Mouse (Mus musculus) retina, postnatal 1 day (tissue): ENCODE measurements at regions not wholly inside any gene's neighbourhood (a gene's known extent, or its start where the extent isn't known, plus 50 kb on each side); places are given as distances from the start of the nearest gene placed in this dataset.

Experiments
- DNase-seq: peaks from one replicate; pipeline ENCODE4 v3.0.0-alpha.2; 2012

- DNase-seq = no peak
Measured at GRCm38 (mm10) chr7:70541881-70542665, 175.5 kb upstream of the Nr2f2 start.

- no peak for DNase-seq
Measured at GRCm38 (mm10) chr7:70539121-70539642, 172.6 kb upstream of the Nr2f2 start.

- no peak for DNase-seq
Measured at GRCm38 (mm10) chr7:70536046-70536445, 169.5 kb upstream of the Nr2f2 start.

GRCm38 (mm10) chr7:70533552-70533951 lies 167.0 kb upstream of the Nr2f2 start:
- no peak for DNase-seq

- no peak for DNase-seq
Measured at GRCm38 (mm10) chr7:70527921-70528320, 161.4 kb upstream of the Nr2f2 start.

GRCm38 (mm10) chr7:70525372-70525771 lies 158.8 kb upstream of the Nr2f2 start:
- DNase-seq = no peak

- no peak for DNase-seq
Measured at GRCm38 (mm10) chr7:70524744-70525143, 158.2 kb upstream of the Nr2f2 start.

GRCm38 (mm10) chr7:70524251-70524650 lies 157.7 kb upstream of the Nr2f2 start:
- DNase-seq = no peak

- no peak for DNase-seq
Measured at GRCm38 (mm10) chr7:70516741-70517140, 150.2 kb upstream of the Nr2f2 start.

GRCm38 (mm10) chr7:70515341-70515851 lies 148.9 kb upstream of the Nr2f2 start:
- no peak for DNase-seq

GRCm38 (mm10) chr7:70514666-70515065 lies 148.1 kb upstream of the Nr2f2 start:
- peak; percentile 17 for DNase-seq

GRCm38 (mm10) chr7:70512354-70512753 lies 145.8 kb upstream of the Nr2f2 start:
- no peak for DNase-seq

GRCm38 (mm10) chr7:70505671-70506181 lies 139.2 kb upstream of the Nr2f2 start:
- no peak for DNase-seq

- DNase-seq = no peak
Measured at GRCm38 (mm10) chr7:70501821-70502220, 135.3 kb upstream of the Nr2f2 start.

GRCm38 (mm10) chr7:70496541-70497154 lies 130.1 kb upstream of the Nr2f2 start:
- no peak for DNase-seq

- DNase-seq = no peak
Measured at GRCm38 (mm10) chr7:70484201-70484600, 117.7 kb upstream of the Nr2f2 start.

GRCm38 (mm10) chr7:70483536-70483935 lies 117.0 kb upstream of the Nr2f2 start:
- no peak for DNase-seq

- no peak for DNase-seq
Measured at GRCm38 (mm10) chr7:70481880-70482279, 115.3 kb upstream of the Nr2f2 start.

GRCm38 (mm10) chr7:70472786-70473185 lies 106.3 kb upstream of the Nr2f2 start:
- DNase-seq = no peak

GRCm38 (mm10) chr7:70470557-70470956 lies 104.0 kb upstream of the Nr2f2 start:
- DNase-seq = no peak

GRCm38 (mm10) chr7:70462131-70462530 lies 95.6 kb upstream of the Nr2f2 start:
- no peak for DNase-seq

GRCm38 (mm10) chr7:70454525-70454924 lies 88.0 kb upstream of the Nr2f2 start:
- DNase-seq = peak; percentile 69

- no peak for DNase-seq
Measured at GRCm38 (mm10) chr7:70452816-70453215, 86.3 kb upstream of the Nr2f2 start.

- no peak for DNase-seq
Measured at GRCm38 (mm10) chr7:70438908-70439307, 72.4 kb upstream of the Nr2f2 start.
